Mouse (Mus musculus) forebrain, postnatal 0 days (tissue): Measurements from ENCODE around the gene Pkm. TPM values are rescaled to one million over a fixed set of nuclear protein-coding genes. Genes with fewer than 3 reads are reported as not detected.

ENCODE experiments used
- ATAC-seq: fragments of 200-750 bp; cut with Nextera tagmentation; 2 replicates; pipeline ENCODE4 v1.8.0; 2017; ENCODE audit warnings: mild to moderate bottlenecking, moderate library complexity
- DNase-seq: peaks from one replicate; pipeline ENCODE4 v3.0.0-alpha.2; 2015
- H3K27ac ChIP-seq: fragments of 300-500 bp; sonication (generic); 2 replicates; pipeline ENCODE4 v1.5.1; 2014; ENCODE audit warnings: low read depth, mild to moderate bottlenecking, antibody characterized with exemption, low read length, moderate library complexity, mixed read lengths
- H3K27me3 ChIP-seq: fragments of 300-500 bp; sonication (generic); 2 replicates; pipeline ENCODE4 v1.6.1; 2014; ENCODE audit warnings: mild to moderate bottlenecking, low read length, mixed read lengths; ENCODE audit not compliant: insufficient read depth
- H3K36me3 ChIP-seq: fragments of 300-500 bp; sonication (generic); 2 replicates; pipeline ENCODE4 v1.6.1; 2014; ENCODE audit warnings: mild to moderate bottlenecking, moderate library complexity; ENCODE audit not compliant: insufficient read depth
- H3K4me1 ChIP-seq: fragments of 300-500 bp; sonication (generic); 2 replicates; pipeline ENCODE4 v1.6.1; 2014; ENCODE audit warnings: antibody characterized with exemption; ENCODE audit not compliant: insufficient read depth
- H3K4me2 ChIP-seq: fragments of 300-500 bp; sonication (generic); 2 replicates; pipeline ENCODE4 v1.6.1; 2014; ENCODE audit warnings: low read depth, mild to moderate bottlenecking, moderate library complexity
- H3K4me3 ChIP-seq: fragments of 300-500 bp; sonication (generic); 2 replicates; pipeline ENCODE4 v1.5.1; 2014; ENCODE audit warnings: low read depth, low read length, mixed read lengths
- H3K9ac ChIP-seq: fragments of 300-500 bp; sonication (generic); 2 replicates; pipeline ENCODE4 v1.6.1; 2014; ENCODE audit warnings: mild to moderate bottlenecking
- H3K9me3 ChIP-seq: fragments of 300-500 bp; sonication (generic); 2 replicates; pipeline ENCODE4 v1.6.1; 2016; ENCODE audit warnings: low read length
- CTCF ChIP-seq: sonication (generic); IDR thresholded peaks from 2 replicates; pipeline ENCODE4 v1.5.1; 2016; ENCODE audit warnings: antibody characterized with exemption, control low read depth, low read depth
- WGBS: fragments of 180-500 bp; shearing (Covaris S2); extraction: QIAGEN DNeasy Blood & Tissue Kit; methylation state at CpG from one replicate; pipeline ENCODE4 v1.1.7; 2014; 5-methylcytosine and 5-hydroxymethylcytosine counted together
- polyA plus RNA-seq: library from polyadenylated mRNA; unstranded; fragments of >200 nt; fragmentation: Nextera tagmentation; extraction: Ambion mirVana; gene quantifications from 2 replicates; pipeline ENCODE4 v1.2.1, GENCODE M21; 2015
- total RNA-seq: library from RNA; depleted of rRNA; stranded (reverse); fragments of >200 nt; gene quantifications from 2 replicates; pipeline ENCODE4 v1.2.3, GENCODE M21; 2014

Gene Pkm
- total and polyA plus RNA-seq, 2 experiments from 2014 or later, result 762 to 783 TPM

- no peaks in the 10 kb centered on the region for H3K9me3 ChIP-seq
- H3K4me1 ChIP-seq, result no peaks in the 10 kb centered on the region
- no peak overlapping the region for H3K4me2 ChIP-seq
- H3K27ac ChIP-seq, result no peak overlapping the region
- peaks cover 78% of the 10 kb centered on the region for H3K36me3 ChIP-seq
- DNase-seq, result no peak
- H3K4me3 ChIP-seq, result no peak overlapping the region
- ATAC-seq, result no peak
- 83% methylated on average over 1 of the region's 1 CpGs for WGBS
- no peaks in the 10 kb centered on the region for H3K27me3 ChIP-seq
- TF ChIP-seq CTCF, result no peak
- no peak overlapping the region for H3K9ac ChIP-seq
Observed at GRCm38 (mm10) chr9:59666813-59667212, 10.6 kb downstream of the Pkm start.

DNA sequence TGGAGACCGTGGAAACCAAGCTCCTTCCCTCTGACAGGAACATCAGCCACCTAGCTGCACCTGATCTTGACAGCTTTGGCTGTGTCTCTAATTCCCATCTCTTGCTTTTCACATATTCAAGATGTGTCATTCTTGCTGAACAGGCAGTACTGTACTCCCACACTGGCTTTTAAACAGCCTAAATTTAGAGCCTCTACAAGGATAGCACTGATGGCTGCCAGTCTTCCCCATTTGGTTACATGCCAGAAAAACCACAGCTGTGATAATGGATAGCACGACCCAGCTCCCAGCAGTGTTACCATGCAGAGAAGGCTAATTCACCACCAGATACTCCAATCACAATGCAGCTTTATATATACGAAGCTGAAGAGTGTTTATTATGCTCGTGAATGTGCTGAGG lies 11.1 kb downstream of the Pkm start:
- Histone ChIP-seq H3K36me3 (peaks cover 82% of the 10 kb centered on the region), H3K4me2 (no peak overlapping the region), H3K27ac (0 out of 2 replicates have a peak overlapping the region, but pooled peaks have one; percentile 40), H3K9me3 (no peaks in the 10 kb centered on the region), H3K27me3 (no peaks in the 10 kb centered on the region), H3K4me3 (no peak overlapping the region), H3K4me1 (no peaks in the 10 kb centered on the region), H3K9ac (no peak overlapping the region)
- DNase-seq, result peak; percentile 32
- TF ChIP-seq CTCF, result no peak
- WGBS, result 58% methylated on average over 4 of the region's 4 CpGs
- ATAC-seq, result peak; percentile 69

- ATAC-seq (no peak), DNase-seq (no peak)
- H3K36me3 ChIP-seq, result peaks cover 89% of the 10 kb centered on the region
- WGBS, result 85% methylated on average over 6 of the region's 6 CpGs
- no peak overlapping the region for H3K27ac ChIP-seq
- H3K4me3 ChIP-seq, result no peak overlapping the region
- H3K27me3 ChIP-seq, result no peaks in the 10 kb centered on the region
- no peak for TF ChIP-seq CTCF
- no peak overlapping the region for H3K4me2 ChIP-seq
- H3K4me1 ChIP-seq, result no peaks in the 10 kb centered on the region
- H3K9ac ChIP-seq, result no peak overlapping the region
- no peaks in the 10 kb centered on the region for H3K9me3 ChIP-seq
Observed at GRCm38 (mm10) chr9:59667904-59668303, 11.7 kb downstream of the Pkm start.

DNA sequence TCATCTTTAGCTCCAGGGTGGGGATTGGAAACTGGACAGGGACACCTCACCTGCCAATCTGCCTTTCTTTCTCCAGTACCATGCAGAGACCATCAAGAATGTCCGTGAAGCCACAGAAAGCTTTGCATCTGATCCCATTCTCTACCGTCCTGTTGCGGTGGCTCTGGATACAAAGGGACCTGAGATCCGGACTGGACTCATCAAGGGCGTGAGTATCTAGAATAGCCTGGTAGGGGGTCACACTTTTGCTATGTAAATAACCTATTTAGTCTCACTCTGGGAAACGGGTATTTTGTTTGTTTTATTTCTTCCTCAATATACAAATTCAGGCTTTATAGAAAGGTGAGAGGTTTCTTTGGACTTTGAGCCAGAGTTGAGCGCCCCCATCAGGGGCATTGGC lies 12.3 kb downstream of the Pkm start:
- Histone ChIP-seq H3K27ac (no peak overlapping the region), H3K4me1 (no peaks in the 10 kb centered on the region), H3K4me2 (no peak overlapping the region), H3K9me3 (no peaks in the 10 kb centered on the region), H3K9ac (no peak overlapping the region), H3K36me3 (peaks cover 94% of the 10 kb centered on the region), H3K27me3 (no peaks in the 10 kb centered on the region), H3K4me3 (no peak overlapping the region)
- WGBS, result 69% methylated on average over 7 of the region's 7 CpGs
- DNase-seq (no peak), ATAC-seq (no peak)
- TF ChIP-seq CTCF, result no peak

DNA sequence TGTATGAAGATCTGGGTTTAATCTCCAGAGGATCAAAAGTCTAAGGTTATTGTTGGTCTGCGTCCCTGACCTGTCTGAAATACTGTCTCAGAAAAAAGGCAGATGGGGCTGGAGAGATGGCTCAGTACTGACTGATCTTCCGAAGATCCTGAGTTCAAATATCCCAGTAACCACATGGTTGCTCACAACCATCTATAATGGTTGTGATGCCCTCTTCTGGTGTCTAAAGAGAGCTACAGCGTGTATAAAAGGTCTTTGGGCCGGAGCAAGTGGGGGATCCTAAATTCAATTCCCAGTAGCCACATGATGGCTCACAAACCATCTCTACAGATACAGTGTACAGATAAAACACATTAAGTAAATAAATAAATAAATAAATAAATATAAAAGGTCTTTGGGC lies 13.0 kb downstream of the Pkm start:
- no peak overlapping the region for H3K27ac ChIP-seq
- DNase-seq (no peak), ATAC-seq (0 out of 2 replicates have a peak, but pooled peaks have one; percentile 38)
- peak; percentile 41 for TF ChIP-seq CTCF
- H3K36me3 ChIP-seq, result peaks cover 93% of the 10 kb centered on the region
- no peak overlapping the region for H3K4me2 ChIP-seq
- H3K27me3 ChIP-seq, result no peaks in the 10 kb centered on the region
- no peaks in the 10 kb centered on the region for H3K9me3 ChIP-seq
- no peaks in the 10 kb centered on the region for H3K4me1 ChIP-seq
- no peak overlapping the region for H3K4me3 ChIP-seq
- no peak overlapping the region for H3K9ac ChIP-seq
- 74% methylated on average over 4 of the region's 4 CpGs for whole genome bisulfite sequencing

GRCm38 (mm10) chr9:59672195-59672894 lies 16.2 kb downstream of the Pkm start:
- WGBS, result 78% methylated on average over 12 of the region's 12 CpGs
- H3K4me2 ChIP-seq, result no peak overlapping the region
- ATAC-seq, result no peak
- H3K4me1 ChIP-seq, result no peaks in the 10 kb centered on the region
- H3K27me3 ChIP-seq, result no peaks in the 10 kb centered on the region
- no peak for TF ChIP-seq CTCF
- H3K27ac ChIP-seq, result no peak overlapping the region
- DNase-seq, result no peak
- H3K36me3 ChIP-seq, result peaks cover 94% of the 10 kb centered on the region
- H3K9ac ChIP-seq, result no peak overlapping the region
- no peak overlapping the region for H3K4me3 ChIP-seq
- no peaks in the 10 kb centered on the region for H3K9me3 ChIP-seq

DNA sequence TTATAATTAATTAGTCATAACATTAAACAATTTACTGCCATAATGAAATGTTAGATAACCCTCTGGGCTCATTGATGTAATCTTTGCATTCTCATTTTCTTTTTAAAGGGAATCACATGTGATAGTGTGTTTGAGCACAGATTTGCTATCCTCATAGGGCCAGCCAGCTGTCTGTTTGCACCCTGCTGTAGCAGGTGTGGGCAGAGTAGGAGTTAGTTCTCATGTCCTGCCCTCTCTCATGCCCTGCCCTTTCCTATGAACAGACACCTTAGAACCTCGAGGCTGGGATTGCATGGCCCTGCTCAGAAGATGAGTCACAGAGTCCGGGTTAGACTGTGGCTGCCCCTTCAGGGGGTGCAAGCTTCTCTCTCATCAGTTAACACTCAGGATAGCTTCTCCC lies 17.3 kb downstream of the Pkm start:
- Histone ChIP-seq H3K4me2 (no peak overlapping the region), H3K9me3 (no peaks in the 10 kb centered on the region), H3K36me3 (peaks cover 91% of the 10 kb centered on the region), H3K9ac (no peak overlapping the region), H3K27ac (no peak overlapping the region), H3K27me3 (no peaks in the 10 kb centered on the region), H3K4me3 (no peak overlapping the region), H3K4me1 (no peaks in the 10 kb centered on the region)
- DNase-seq (no peak), ATAC-seq (no peak)
- 74% methylated on average over 2 of the region's 2 CpGs for WGBS
- no peak for TF ChIP-seq CTCF
